Mouse (Mus musculus): ENCODE results near the gene Depdc1b. TPM values are rescaled to one million over a fixed set of nuclear protein-coding genes. Genes with fewer than 3 reads are reported as not detected.

Gene Depdc1b
- polyA plus RNA-seq, 1 experiment = 7.8 TPM

- Histone ChIP-seq H3ac (ENCODE audit: control insufficient read depth, insufficient read length, low read depth) (no peak overlapping the region), H3K36me3 (ENCODE audit: control insufficient read depth, insufficient read depth) (no peaks in the 10 kb centered on the region), H3K79me2 (ENCODE audit: control insufficient read depth, insufficient read depth) (no peaks in the 10 kb centered on the region), H3K4me3 (ENCODE audit: insufficient read depth, poor library complexity, severe bottlenecking) (no peak overlapping the region), H3K27me3 (ENCODE audit: control insufficient read depth, insufficient read depth, insufficient read length) (no peaks in the 10 kb centered on the region), H3K79me3 (ENCODE audit: low read depth) (no peaks in the 10 kb centered on the region)
- TF ChIP-seq FOSL1 (IDR thresholded peaks at IDR 0.05; ENCODE audit: insufficient read depth, low read length, poor library complexity, severe bottlenecking) (no peak), CEBPB (IDR thresholded peaks at IDR 0.05; ENCODE audit: low read depth) (no peak), MYOD1 (IDR thresholded peaks at IDR 0.05; ENCODE audit: control insufficient read depth, insufficient read length, low read depth) (no peak), USF1 (IDR thresholded peaks at IDR 0.05; ENCODE audit: low read depth) (no peak), CTCF (IDR thresholded peaks at IDR 0.05; ENCODE audit: control insufficient read depth, insufficient read depth, insufficient read length) (no peak), MYOG (IDR thresholded peaks at IDR 0.05; ENCODE audit: control insufficient read depth, extremely low read depth, insufficient read length) (no peak), MAX (IDR thresholded peaks at IDR 0.05) (no peak)
Measured at GRCm38 (mm10) chr13:108431776-108432175, 115.6 kb downstream of the Depdc1b start.

- Histone ChIP-seq H3ac (ENCODE audit: control insufficient read depth, insufficient read length, low read depth) (no peak overlapping the region), H3K36me3 (ENCODE audit: control insufficient read depth, insufficient read depth) (no peaks in the 10 kb centered on the region)
Measured at GRCm38 (mm10) chr13:108435687-108436086, 119.6 kb downstream of the Depdc1b start.

GRCm38 (mm10) chr13:108437424-108437823, 121.3 kb downstream of the Depdc1b start:
- TF ChIP-seq MAX (IDR thresholded peaks at IDR 0.05) (no peak), USF1 (IDR thresholded peaks at IDR 0.05; ENCODE audit: low read depth) (no peak), FOSL1 (IDR thresholded peaks at IDR 0.05; ENCODE audit: insufficient read depth, low read length, poor library complexity, severe bottlenecking) (no peak), CTCF (IDR thresholded peaks at IDR 0.05; ENCODE audit: control insufficient read depth, insufficient read depth, insufficient read length) (no peak), MYOD1 (IDR thresholded peaks at IDR 0.05; ENCODE audit: control insufficient read depth, insufficient read length, low read depth) (no peak), MYOG (IDR thresholded peaks at IDR 0.05; ENCODE audit: control insufficient read depth, extremely low read depth, insufficient read length) (no peak), CEBPB (IDR thresholded peaks at IDR 0.05; ENCODE audit: low read depth) (no peak)
- Histone ChIP-seq H3K36me3 (ENCODE audit: control insufficient read depth, insufficient read depth) (no peaks in the 10 kb centered on the region), H3K27me3 (ENCODE audit: control insufficient read depth, insufficient read depth, insufficient read length) (no peaks in the 10 kb centered on the region)

More at GRCm38 (mm10) chr13:108435687-108436086, 119.6 kb downstream of the Depdc1b start:
- Histone ChIP-seq H3K79me2 (ENCODE audit: control insufficient read depth, insufficient read depth) (no peaks in the 10 kb centered on the region), H3K4me3 (ENCODE audit: insufficient read depth, poor library complexity, severe bottlenecking) (no peak overlapping the region), H3K79me3 (ENCODE audit: low read depth) (no peaks in the 10 kb centered on the region), H3K27me3 (ENCODE audit: control insufficient read depth, insufficient read depth, insufficient read length) (no peaks in the 10 kb centered on the region)
- TF ChIP-seq USF1 (IDR thresholded peaks at IDR 0.05; ENCODE audit: low read depth) (no peak), MAX (IDR thresholded peaks at IDR 0.05) (no peak), MYOD1 (IDR thresholded peaks at IDR 0.05; ENCODE audit: control insufficient read depth, insufficient read length, low read depth) (no peak), FOSL1 (IDR thresholded peaks at IDR 0.05; ENCODE audit: insufficient read depth, low read length, poor library complexity, severe bottlenecking) (no peak), MYOG (IDR thresholded peaks at IDR 0.05; ENCODE audit: control insufficient read depth, extremely low read depth, insufficient read length) (no peak), CTCF (IDR thresholded peaks at IDR 0.05; ENCODE audit: control insufficient read depth, insufficient read depth, insufficient read length) (no peak), CEBPB (IDR thresholded peaks at IDR 0.05; ENCODE audit: low read depth) (no peak)

GRCm38 (mm10) chr13:108439012-108439411, 122.9 kb downstream of the Depdc1b start:
- Histone ChIP-seq H3K79me2 (ENCODE audit: control insufficient read depth, insufficient read depth) (no peaks in the 10 kb centered on the region), H3K36me3 (ENCODE audit: control insufficient read depth, insufficient read depth) (no peaks in the 10 kb centered on the region), H3ac (ENCODE audit: control insufficient read depth, insufficient read length, low read depth) (no peak overlapping the region), H3K4me3 (ENCODE audit: insufficient read depth, poor library complexity, severe bottlenecking) (no peak overlapping the region), H3K27me3 (ENCODE audit: control insufficient read depth, insufficient read depth, insufficient read length) (no peaks in the 10 kb centered on the region), H3K79me3 (ENCODE audit: low read depth) (no peaks in the 10 kb centered on the region)
- TF ChIP-seq MYOG (IDR thresholded peaks at IDR 0.05; ENCODE audit: control insufficient read depth, extremely low read depth, insufficient read length) = no peak
- no peak for TF ChIP-seq FOSL1 (IDR thresholded peaks at IDR 0.05; ENCODE audit: insufficient read depth, low read length, poor library complexity, severe bottlenecking)
- no peak for TF ChIP-seq MAX (IDR thresholded peaks at IDR 0.05)
- TF ChIP-seq MYOD1 (IDR thresholded peaks at IDR 0.05; ENCODE audit: control insufficient read depth, insufficient read length, low read depth) = no peak
- TF ChIP-seq USF1 (IDR thresholded peaks at IDR 0.05; ENCODE audit: low read depth) = no peak

More at GRCm38 (mm10) chr13:108437424-108437823, 121.3 kb downstream of the Depdc1b start:
- Histone ChIP-seq H3K4me3 (ENCODE audit: insufficient read depth, poor library complexity, severe bottlenecking) (no peak overlapping the region), H3K79me3 (ENCODE audit: low read depth) (no peaks in the 10 kb centered on the region), H3K79me2 (ENCODE audit: control insufficient read depth, insufficient read depth) (no peaks in the 10 kb centered on the region), H3ac (ENCODE audit: control insufficient read depth, insufficient read length, low read depth) (no peak overlapping the region)

- Histone ChIP-seq H3K27me3 (ENCODE audit: control insufficient read depth, insufficient read depth, insufficient read length) (no peaks in the 10 kb centered on the region), H3K79me2 (ENCODE audit: control insufficient read depth, insufficient read depth) (no peaks in the 10 kb centered on the region), H3K79me3 (ENCODE audit: low read depth) (no peaks in the 10 kb centered on the region), H3K4me3 (ENCODE audit: insufficient read depth, poor library complexity, severe bottlenecking) (no peak overlapping the region), H3ac (ENCODE audit: control insufficient read depth, insufficient read length, low read depth) (no peak overlapping the region), H3K36me3 (ENCODE audit: control insufficient read depth, insufficient read depth) (no peaks in the 10 kb centered on the region)
- TF ChIP-seq USF1 (IDR thresholded peaks at IDR 0.05; ENCODE audit: low read depth) (no peak), MYOG (IDR thresholded peaks at IDR 0.05; ENCODE audit: control insufficient read depth, extremely low read depth, insufficient read length) (no peak), MAX (IDR thresholded peaks at IDR 0.05) (no peak)
Measured at GRCm38 (mm10) chr13:108448348-108448931, 132.3 kb downstream of the Depdc1b start.
